Mouse (Mus musculus) lung, postnatal 0 days (tissue): ENCODE results near the gene Zfp428. TPM values are rescaled to one million over a fixed set of nuclear protein-coding genes. Genes with fewer than 3 reads are reported as not detected.

Experiments
- ATAC-seq: fragments of 200-750 bp; cut with Nextera tagmentation; 2 replicates; pipeline ENCODE4 v1.8.0; 2017; ENCODE audit warnings: moderate library complexity
- DNase-seq: peaks from one replicate; pipeline ENCODE4 v3.0.0-alpha.2; 2016; ENCODE audit warnings: low spot score
- H3K27ac ChIP-seq: fragments of 300-500 bp; sonication (generic); 2 replicates; pipeline ENCODE4 v1.5.1; 2014; ENCODE audit warnings: antibody characterized with exemption, mild to moderate bottlenecking, low read length, mixed read lengths
- H3K27me3 ChIP-seq: fragments of 300-500 bp; sonication (generic); replicated peaks from 2 replicates; pipeline ENCODE4 v1.6.1; 2014; ENCODE audit warnings: low read length, mixed read lengths; ENCODE audit not compliant: insufficient read depth
- H3K36me3 ChIP-seq: fragments of 300-500 bp; sonication (generic); 2 replicates; pipeline ENCODE4 v1.6.1; 2014; ENCODE audit warnings: low read length, mixed read lengths; ENCODE audit not compliant: insufficient read depth
- H3K4me1 ChIP-seq: fragments of 300-500 bp; sonication (generic); 2 replicates; pipeline ENCODE4 v1.6.1; 2014; ENCODE audit warnings: antibody characterized with exemption, low read depth, low read length, mixed read lengths; ENCODE audit not compliant: insufficient read depth
- H3K4me2 ChIP-seq: fragments of 300-500 bp; sonication (generic); replicated peaks from 2 replicates; pipeline ENCODE4 v1.6.1; 2014; ENCODE audit warnings: low read depth, mild to moderate bottlenecking, low read length, moderate library complexity, mixed read lengths
- H3K4me3 ChIP-seq: fragments of 300-500 bp; sonication (generic); 2 replicates; pipeline ENCODE4 v1.5.1; 2014; ENCODE audit warnings: low read depth, low read length
- H3K9ac ChIP-seq: fragments of 300-500 bp; sonication (generic); replicated peaks from 2 replicates; pipeline ENCODE4 v1.6.1; 2014; ENCODE audit warnings: low read depth, mild to moderate bottlenecking
- H3K9me3 ChIP-seq: fragments of 300-500 bp; sonication (generic); 2 replicates; pipeline ENCODE4 v1.6.1; 2016; ENCODE audit warnings: low read length, mixed read lengths
- CTCF ChIP-seq: IDR thresholded peaks from 2 replicates; pipeline ENCODE4 v1.5.1; 2016; ENCODE audit warnings: antibody characterized with exemption, mild to moderate bottlenecking
- EP300 ChIP-seq: IDR thresholded peaks from 2 replicates; pipeline ENCODE4 v1.6.1; 2016; ENCODE audit warnings: antibody characterized with exemption, mild to moderate bottlenecking, control low read depth
- WGBS: fragments of 180-500 bp; shearing (Covaris S2); extraction: QIAGEN DNeasy Blood & Tissue Kit; methylation state at CpG from one replicate; pipeline ENCODE4 v1.1.7; 2014; 5-methylcytosine and 5-hydroxymethylcytosine counted together
- polyA plus RNA-seq: library from polyadenylated mRNA; unstranded; fragments of >200 nt; fragmentation: Nextera tagmentation; extraction: Ambion mirVana; gene quantifications from 2 replicates; pipeline ENCODE4 v1.2.1, GENCODE M21; 2015

Zfp428 gene
- 13.1 and 17.0 TPM in 2 replicates for polyA plus RNA-seq

GRCm38 (mm10) chr7:24506838-24507725, at the start of gene Zfp428:
Zfp428 (plus strand) TSS chr7:24507006.
- peak within 1 kb of the TSS; percentile 78 for H3K9ac ChIP-seq
- under 1% methylated on average over 83 of the region's 84 CpGs for WGBS
- H3K4me2 ChIP-seq: peak within 1 kb of the TSS; percentile 76
- H3K4me3 ChIP-seq: peak within 1 kb of the TSS; percentile 66
- DNase-seq (peak; percentile 91), ATAC-seq (peak; percentile 90)
- H3K4me1 ChIP-seq: peaks cover 3% of the 10 kb centered on the region
- peak within 1 kb of the TSS; percentile 90 for H3K27ac ChIP-seq
- no peaks in the 10 kb centered on the region for H3K9me3 ChIP-seq
- H3K27me3 ChIP-seq: no peaks in the 10 kb centered on the region
- no peaks in the 10 kb centered on the region for H3K36me3 ChIP-seq
- TF ChIP-seq EP300 (no peak), CTCF (no peak)

GRCm38 (mm10) chr7:24457726-24458370, 49.0 kb upstream of the Zfp428 start:
- TF ChIP-seq CTCF (0 out of 2 replicates have a peak, but pooled peaks have one; percentile 8), EP300 (peak; percentile 67)
- Histone ChIP-seq H3K4me2 (no peak overlapping the region), H3K4me1 (peaks cover 7% of the 10 kb centered on the region), H3K36me3 (no peaks in the 10 kb centered on the region), H3K27me3 (no peaks in the 10 kb centered on the region), H3K27ac (peak overlapping the region; percentile 87), H3K9me3 (no peaks in the 10 kb centered on the region), H3K4me3 (no peak overlapping the region), H3K9ac (no peak overlapping the region)
- WGBS: 41% methylated on average over 10 of the region's 10 CpGs
- no peak for ATAC-seq
- peak; percentile 50 for DNase-seq

DNA sequence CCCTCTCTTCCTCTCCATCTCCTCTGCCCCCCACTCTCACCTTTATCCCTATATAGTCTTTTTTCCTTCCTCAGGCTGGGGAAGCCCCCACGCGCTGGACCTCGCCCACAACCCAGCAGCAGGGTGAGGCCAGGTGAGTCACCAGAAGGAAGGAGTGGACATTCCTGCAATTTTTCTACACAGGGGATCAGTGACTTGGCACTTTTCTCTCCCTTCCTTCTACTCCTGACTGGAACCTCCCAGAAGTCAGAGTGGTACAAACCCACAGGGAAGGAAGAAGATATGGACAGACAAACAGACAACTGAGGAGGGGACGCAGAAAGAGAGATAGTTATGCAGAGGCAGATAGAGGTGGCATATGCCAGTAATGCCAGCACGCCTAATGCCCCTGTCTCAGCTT, 47.4 kb upstream of the Zfp428 start:
- TF ChIP-seq EP300: peak; percentile 68
- TF ChIP-seq CTCF: no peak
- WGBS: 66% methylated on average over 5 of the region's 5 CpGs
- peak overlapping the region; percentile 87 for H3K27ac ChIP-seq

GRCm38 (mm10) chr7:24459843-24460242, 47.0 kb upstream of the Zfp428 start:
- H3K4me3 ChIP-seq: no peak overlapping the region
- H3K27me3 ChIP-seq: no peaks in the 10 kb centered on the region
- 32% methylated on average over 3 of the region's 3 CpGs for whole genome bisulfite sequencing
- no peaks in the 10 kb centered on the region for H3K36me3 ChIP-seq
- ATAC-seq: peak; percentile 72
- peaks cover 7% of the 10 kb centered on the region for H3K4me1 ChIP-seq
- TF ChIP-seq EP300 (peak; percentile 59; the same call in 1 of the 2 replicates), CTCF (no peak)
- H3K9me3 ChIP-seq: no peaks in the 10 kb centered on the region
- no peak overlapping the region for H3K9ac ChIP-seq
- DNase-seq: peak; percentile 88
- peak overlapping the region; percentile 87 for H3K27ac ChIP-seq
- H3K4me2 ChIP-seq: 0 out of 2 replicates have a peak overlapping the region, but pooled peaks have one; percentile 28

More for the DNA sequence above, 47.4 kb upstream of the Zfp428 start:
- Histone ChIP-seq H3K4me1 (peaks cover 7% of the 10 kb centered on the region), H3K9ac (no peak overlapping the region), H3K4me2 (0 out of 2 replicates have a peak overlapping the region, but pooled peaks have one; percentile 28), H3K4me3 (no peak overlapping the region), H3K9me3 (no peaks in the 10 kb centered on the region), H3K27me3 (no peaks in the 10 kb centered on the region), H3K36me3 (no peaks in the 10 kb centered on the region)
- DNase-seq (peak; percentile 83), ATAC-seq (peak; percentile 53)

- H3K9me3 ChIP-seq: no peaks in the 10 kb centered on the region
- H3K4me2 ChIP-seq: peak overlapping the region; percentile 53
- DNase-seq: peak; percentile 75
- no peak overlapping the region for H3K4me3 ChIP-seq
- 22% methylated on average over 14 of the region's 14 CpGs for WGBS
- TF ChIP-seq EP300 (peak; percentile 97), CTCF (no peak)
- H3K9ac ChIP-seq: no peak overlapping the region
- H3K36me3 ChIP-seq: no peaks in the 10 kb centered on the region
- ATAC-seq: peak; percentile 36
- peak overlapping the region; percentile 94 for H3K27ac ChIP-seq
- H3K4me1 ChIP-seq: peaks cover 7% of the 10 kb centered on the region
- H3K27me3 ChIP-seq: no peaks in the 10 kb centered on the region
These were observed 45.3 kb upstream of the Zfp428 start for GRCm38 (mm10) chr7:24461376-24462051.
